Mouse (Mus musculus) cerebellum, adult 2 months (tissue): ENCODE measurements around the gene Derl3.
"Not testable (repeated sequence)": the region's sequence is repeated elsewhere in the genome, so short reads cannot be mapped to it uniquely, and the experiment has no call there.

Experiments used
- CTCF ChIP-seq: fragments of 200-500 bp; IDR thresholded peaks from 2 replicates; pipeline ENCODE4 v1.5.1; 2011; ENCODE audit warnings: low read depth, mild to moderate bottlenecking, control low read depth, low read length, moderate library complexity, borderline replicate concordance; ENCODE audit not compliant: insufficient read depth
- POLR2A ChIP-seq: fragments of 200-500 bp; IDR thresholded peaks from 2 replicates; pipeline ENCODE4 v1.6.1; 2011; ENCODE audit warnings: low read length, control low read depth, borderline replicate concordance; ENCODE audit not compliant: insufficient read depth

DNA sequence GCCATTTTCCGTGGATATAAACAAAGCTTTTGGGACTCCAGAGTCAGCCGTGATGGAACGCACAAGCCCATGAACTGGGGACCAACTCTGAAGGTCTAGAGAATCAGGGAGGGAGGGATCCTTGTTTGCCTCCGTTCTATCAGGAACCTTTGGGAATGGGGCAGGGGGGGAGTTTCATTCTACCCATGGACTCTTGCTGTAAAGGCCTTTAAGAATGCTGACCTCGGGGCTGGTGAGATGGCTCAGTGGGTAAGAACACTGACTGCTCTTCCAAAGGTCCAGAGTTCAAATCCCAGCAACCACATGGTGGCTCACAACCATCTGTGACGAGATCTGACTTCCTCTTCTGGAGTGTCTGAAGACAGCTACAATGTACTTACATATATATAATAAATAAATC is 49.3 kb upstream of the Derl3 start:
- not testable (repeated sequence) for TF ChIP-seq CTCF, POLR2A
